Comparison of ENCODE assay signal across 9 mouse cellular contexts in the genomic region with DNA sequence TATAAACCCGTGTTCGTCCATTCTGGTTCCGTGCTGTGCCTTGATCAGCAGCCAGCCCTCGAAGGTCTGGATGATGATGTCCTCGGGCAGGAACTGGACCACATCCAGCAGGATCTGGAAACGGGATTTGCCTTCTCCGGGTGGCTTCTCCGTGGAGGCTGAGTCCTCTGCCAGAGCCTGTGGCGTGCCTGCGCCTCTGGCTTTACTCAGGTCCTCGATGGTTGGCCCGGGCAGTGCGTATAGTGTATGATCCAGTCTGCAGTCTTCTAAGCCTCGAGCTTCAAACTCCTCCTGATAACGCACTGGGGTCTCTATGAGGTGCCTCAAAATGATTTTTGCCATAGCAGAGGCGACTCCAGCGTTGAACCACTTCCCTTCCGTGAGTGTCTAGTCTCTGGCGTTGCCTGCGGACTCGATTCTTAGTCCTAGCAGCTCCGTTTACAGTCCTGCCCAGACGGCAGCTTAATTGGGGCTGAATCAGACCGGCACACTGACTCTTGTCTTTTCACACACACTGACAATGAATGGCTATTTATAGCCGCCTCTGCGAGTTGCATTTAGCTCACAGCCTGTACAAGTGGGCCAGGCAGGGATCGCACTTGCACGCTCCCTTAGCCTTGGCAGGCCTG. TPM values are rescaled to one million over a fixed set of nuclear protein-coding genes. Genes with fewer than 3 reads are reported as not detected.
DNase-seq lines count a peak whose midpoint lies in the region; ATAC-seq and TF ChIP-seq lines count a peak whose summit lies in the region.
"Had no signal": no experiment of that assay in that cellular context is flagged by ENCODE, and none has a peak within 500 bp of the region (broad histone marks: within the 10 kb centered on the region; RNA-seq: fewer than 3 reads in every experiment).

Hspb3 (minus strand) TSS at position 526 of the 629 bp plus-strand sequence.

- H3K4me3 ChIP-seq in hindbrain, embryonic 13.5 days: no peak within 1 kb of the TSS
- H3K4me3 ChIP-seq in olfactory bulb, adult 2 months (ENCODE audit: insufficient read depth, low read depth, low read length): peak within 1 kb of the TSS; percentile 2; the same call in 1 of the 2 replicates
- H3K4me3 ChIP-seq: liver, embryonic 13.5 days had no signal

- 57% methylated on average over 28 of the region's 28 CpGs for WGBS in hindbrain, embryonic 13.5 days
- 21% methylated on average over 28 of the region's 28 CpGs for WGBS in olfactory bulb, adult 2 months

- no peaks in the 10 kb centered on the region; the same call in 1 of the 2 replicates for H3K27me3 ChIP-seq in hindbrain, embryonic 13.5 days
- H3K27me3 ChIP-seq: liver, embryonic 13.5 days had no signal

- H3K4me1 ChIP-seq in hindbrain, embryonic 13.5 days (replicated peaks): peaks cover 11% of the 10 kb centered on the region
- peaks cover 8% of the 10 kb centered on the region for H3K4me1 ChIP-seq in olfactory bulb, adult 2 months (ENCODE audit: control insufficient read depth, insufficient read depth, low read length)
- H3K4me1 ChIP-seq: liver, embryonic 13.5 days had no signal

- ATAC-seq in frontal cortex, adult (ENCODE audit: low TSS enrichment): peak; percentile 64
- ATAC-seq in hindbrain, embryonic 13.5 days (ENCODE audit: low FRiP score): 0 out of 2 replicates have a peak, but pooled peaks have one; percentile 57

- H3K36me3 ChIP-seq in hindbrain, embryonic 13.5 days: no peaks in the 10 kb centered on the region
- H3K36me3 ChIP-seq: liver, embryonic 13.5 days had no signal

- DNase-seq in frontal cortex, postnatal 25 days (ENCODE audit: low spot score in 2 of 2): no peak
- peak; percentile 72 for DNase-seq in cerebellum, adult 9-10 months
- peak; percentile 69 to 72 for DNase-seq in gastrocnemius, adult 8-10 months (ENCODE audit: low spot score in 2 of 2)
- no peak for DNase-seq in kidney, adult 9 months
- no peak for DNase-seq in T-cell, adult 2 months (ENCODE audit: low spot score)
- DNase-seq: liver, embryonic 13.5 days had no signal

- H3K9ac ChIP-seq in hindbrain, embryonic 13.5 days: 0 out of 2 replicates have a peak within 1 kb of the TSS, but pooled peaks have one; percentile 29
- H3K9ac ChIP-seq: liver, embryonic 13.5 days had no signal

- TF ChIP-seq POLR2A in olfactory bulb, adult 2 months (IDR thresholded peaks at IDR 0.05; ENCODE audit: insufficient read depth, low read depth, low read length): no peak

- 0 out of 2 replicates have a peak within 1 kb of the TSS, but pooled peaks have one; percentile 8 for H3K4me2 ChIP-seq in hindbrain, embryonic 13.5 days
- H3K4me2 ChIP-seq: liver, embryonic 13.5 days had no signal

- H3K27ac ChIP-seq in hindbrain, embryonic 13.5 days: no peak within 1 kb of the TSS
- no peak within 1 kb of the TSS for H3K27ac ChIP-seq in olfactory bulb, adult 2 months (ENCODE audit: insufficient read depth, low read depth, low read length)
- H3K27ac ChIP-seq: liver, embryonic 13.5 days had no signal

- no peaks in the 10 kb centered on the region for H3K9me3 ChIP-seq in hindbrain, embryonic 13.5 days
- H3K9me3 ChIP-seq: liver, embryonic 13.5 days had no signal

- no peak for TF ChIP-seq CTCF in olfactory bulb, adult 2 months (IDR thresholded peaks at IDR 0.05; ENCODE audit: insufficient read depth, low read depth, low read length)

RNA-seq across cellular contexts. Expression of gene Hspb3, which starts in this region (rescaled TPM):
- total RNA-seq in gastrocnemius, adult 8-10 months (2022): 10 to 100 TPM; 37.4 to 60.4 (median 51.8) TPM
- polyA plus RNA-seq in hindbrain, embryonic 13.5 days (2015; fragmentation: Nextera tagmentation; extraction: Ambion mirVana): 0.35 TPM in 1 of 2 replicates, not detected in the other
- not detected in 2 replicates for polyA plus RNA-seq in olfactory bulb, adult 2 months (2012; ENCODE audit: insufficient read depth, insufficient read length, low replicate concordance, missing spikeins)

Comparison
In these comparisons a context has a peak if more than half of its experiments do, and no peak if none do; other contexts are left out.
1. Peak in ATAC-seq, H3K9ac ChIP-seq and H3K4me2 ChIP-seq in hindbrain, embryonic 13.5 days; RNA of the gene not detected or under 1 TPM.
2. DNase-seq: peak in cerebellum, adult 9-10 months (single experiment) and gastrocnemius, adult 8-10 months (2 of 2); none in frontal cortex, postnatal 25 days (0 of 2), kidney, adult 9 months (single experiment) and T-cell, adult 2 months (single experiment).